Mouse (Mus musculus): ENCODE data around the gene Dok3.

Gene Dok3

GRCm38 (mm10) chr13:55536194-55537175, 7.4 kb upstream of the Dok3 start, which contains the start of gene Ddx41:
Gene Ddx41, minus strand, starts transcription at chr13:55536658.
- DNase-seq: peak; percentile 100

DNA sequence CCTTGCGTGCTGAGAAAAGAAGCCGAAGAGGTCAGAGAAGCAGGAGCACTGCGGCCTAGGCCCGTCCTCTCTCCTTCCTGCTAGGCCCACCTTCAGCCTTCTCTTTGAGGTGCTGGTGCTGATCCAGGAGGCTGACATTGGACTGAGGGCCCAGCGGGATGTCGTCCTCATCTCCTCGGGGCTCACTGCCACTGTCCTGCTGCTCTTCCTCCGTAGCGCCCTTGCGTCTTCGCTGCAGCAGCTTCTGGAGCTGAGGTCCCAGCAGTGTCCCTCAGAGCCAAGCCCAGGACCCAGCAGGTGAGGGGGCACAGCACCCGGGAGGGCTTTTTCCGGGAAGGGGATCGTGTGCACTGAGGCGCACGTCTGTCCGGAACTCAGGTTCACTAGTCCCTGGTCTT, 6.7 kb upstream of the Dok3 start:
- DNase-seq: no peak

DNA sequence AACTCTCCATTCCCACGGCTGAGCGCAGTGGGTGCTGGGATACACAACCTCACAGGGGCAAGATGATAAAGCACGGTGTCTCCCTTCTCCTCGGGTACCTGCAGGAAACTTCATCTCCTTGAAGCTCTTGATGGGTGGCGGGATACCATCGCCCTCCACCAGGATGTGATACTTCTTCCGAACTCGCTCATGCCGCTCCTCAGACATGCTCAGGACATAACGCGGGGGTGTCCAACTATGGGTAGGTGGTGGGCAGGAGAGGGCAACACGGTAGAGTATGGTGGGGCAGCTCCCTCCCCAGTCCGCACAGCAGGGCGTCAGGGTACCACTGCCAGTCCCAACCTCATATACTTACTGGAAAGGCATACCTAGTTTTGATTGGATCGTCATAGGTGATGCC, 6.1 kb upstream of the Dok3 start:
- no peak for DNase-seq

DNA sequence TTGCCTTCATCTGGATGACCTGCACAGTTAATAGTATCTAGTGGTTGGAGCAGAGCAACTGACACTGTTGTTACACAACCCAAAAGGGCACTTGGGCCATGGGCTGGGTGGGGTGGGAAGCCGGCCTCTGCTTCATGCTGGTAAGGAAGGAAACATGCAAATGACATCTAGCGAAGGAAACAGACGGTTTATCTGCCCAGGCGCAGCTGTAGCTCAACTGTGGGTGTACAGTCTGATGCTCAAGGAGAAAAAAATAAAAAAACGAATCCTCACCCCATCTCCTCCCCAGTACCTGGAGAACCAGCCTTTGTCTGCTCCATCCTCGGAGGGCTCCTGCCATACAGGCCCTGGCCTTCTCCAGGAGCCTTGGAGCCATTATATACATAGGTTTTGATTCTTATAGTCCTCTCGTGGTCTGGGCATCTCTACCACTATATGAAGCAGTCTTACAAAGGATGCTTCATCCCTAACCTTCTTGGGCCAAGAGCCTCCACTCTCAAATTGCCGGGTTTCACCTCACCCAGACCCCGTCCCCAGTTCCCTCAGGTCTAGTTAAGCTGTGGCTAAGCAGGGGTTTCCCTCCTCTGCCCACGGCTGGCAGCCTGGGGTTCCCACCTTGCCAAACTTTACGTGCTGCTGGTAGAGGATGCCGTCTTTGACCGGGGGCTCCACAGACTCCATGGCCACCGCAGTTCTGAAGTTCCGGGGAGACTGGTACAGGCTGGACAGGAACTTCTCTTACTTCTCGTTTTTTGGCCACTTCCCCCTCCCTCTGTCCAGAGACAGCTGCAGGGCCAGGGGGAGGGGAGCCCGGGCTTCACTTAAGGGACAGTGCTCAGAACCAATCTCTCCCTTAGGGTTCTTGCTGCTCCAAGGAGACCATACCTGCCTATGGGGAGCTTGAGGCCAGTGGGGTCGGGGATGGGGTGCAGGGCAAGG, 993 bp downstream of the Dok3 start:
- DNase-seq: peak; percentile 60

DNA sequence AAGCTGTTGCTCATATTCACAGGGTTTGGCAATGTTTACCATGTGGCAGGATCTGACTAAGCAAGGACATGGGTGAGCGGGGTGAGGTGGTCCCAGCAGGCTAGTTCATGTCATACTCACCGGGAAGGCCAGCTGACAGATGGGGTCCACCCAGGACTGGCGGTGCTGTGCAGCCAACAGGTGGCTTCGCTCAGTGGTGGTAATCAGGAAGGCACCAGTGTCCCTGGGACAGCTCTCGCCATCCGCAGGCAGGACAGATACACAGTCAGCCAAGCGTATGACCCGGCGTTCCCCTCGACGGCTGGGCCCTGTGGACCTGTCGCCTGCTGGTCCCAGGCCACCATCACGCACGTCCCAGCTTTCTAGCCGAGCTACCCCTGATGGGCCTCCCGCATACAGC, 1.9 kb downstream of the Dok3 start:
- DNase-seq: no peak

DNA sequence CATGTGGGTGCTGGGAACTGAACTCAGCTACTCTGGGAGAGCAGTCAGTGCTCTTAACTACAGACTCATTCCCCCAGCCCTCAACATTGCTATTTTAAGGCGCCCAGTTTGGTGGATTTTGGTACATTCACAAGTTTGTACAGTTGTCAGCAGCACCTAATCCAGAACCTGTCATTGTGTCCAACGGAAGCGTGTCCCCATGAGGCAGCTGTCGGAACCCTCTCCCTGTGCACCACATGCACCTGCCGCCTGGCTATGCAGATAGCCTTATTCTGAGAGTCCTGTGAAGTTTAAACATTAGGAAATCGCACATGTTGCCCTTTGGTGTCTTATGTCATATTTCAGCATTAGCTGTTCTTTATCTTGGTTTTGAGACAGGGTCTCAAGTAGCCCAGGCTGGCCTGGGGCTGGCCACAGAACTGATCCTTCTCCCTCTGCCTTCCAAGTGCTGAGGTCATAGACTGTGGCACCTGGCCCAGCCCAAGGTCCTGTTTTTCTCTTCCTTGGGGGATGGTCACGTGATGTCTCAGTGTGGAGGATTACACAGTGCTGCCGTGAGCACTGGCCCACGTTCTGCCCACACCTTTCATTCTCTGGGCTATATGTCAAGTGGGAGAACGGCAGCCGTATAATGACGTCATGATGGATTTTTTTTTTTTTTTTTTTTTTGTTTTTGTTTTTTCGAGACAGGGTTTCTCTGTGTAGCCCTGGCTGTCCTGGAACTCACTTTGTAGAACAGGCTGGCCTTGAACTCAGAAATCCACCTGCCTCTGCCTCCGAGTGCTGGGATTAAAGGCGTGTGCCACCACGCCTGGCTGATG, 3.2 kb downstream of the Dok3 start:
- DNase-seq: no peak

DNA sequence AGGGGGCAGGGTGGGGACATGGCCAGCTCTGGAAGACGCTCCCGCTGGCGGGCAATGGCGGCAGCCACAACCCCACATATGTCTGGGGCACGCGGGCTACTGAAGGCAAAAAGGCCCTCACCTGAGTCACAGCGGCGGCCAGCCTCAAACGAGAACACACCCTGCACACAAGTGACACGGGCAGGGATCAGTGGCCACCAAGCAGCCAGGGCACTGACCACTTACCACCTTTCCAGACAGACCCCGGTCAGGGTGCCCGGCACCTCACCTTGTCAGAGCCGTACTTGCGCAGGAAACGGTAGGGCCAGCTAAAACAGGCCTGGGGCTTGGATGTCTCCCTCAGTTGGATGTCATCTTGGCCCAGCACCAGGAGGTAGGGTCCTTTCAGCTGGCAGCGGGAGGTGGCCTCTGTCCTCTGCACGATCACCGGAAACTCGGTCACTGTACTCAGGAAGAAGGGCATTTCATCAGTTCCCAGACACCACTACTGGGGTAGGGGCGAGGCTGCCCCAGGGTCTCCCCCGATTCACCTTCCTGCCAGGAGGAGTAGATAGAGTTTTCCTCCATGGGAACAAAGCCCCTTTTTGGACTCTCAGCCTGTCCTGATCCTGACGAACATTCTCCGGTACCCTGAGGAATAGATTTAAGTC, 5.0 kb downstream of the Dok3 start:
- DNase-seq: no peak

- peak; percentile 27 for DNase-seq
These were observed 5.8 kb downstream of the Dok3 start for GRCm38 (mm10) chr13:55523278-55523677.

- no peak for DNase-seq
These were observed 6.4 kb downstream of the Dok3 start for GRCm38 (mm10) chr13:55522730-55523129.

DNA sequence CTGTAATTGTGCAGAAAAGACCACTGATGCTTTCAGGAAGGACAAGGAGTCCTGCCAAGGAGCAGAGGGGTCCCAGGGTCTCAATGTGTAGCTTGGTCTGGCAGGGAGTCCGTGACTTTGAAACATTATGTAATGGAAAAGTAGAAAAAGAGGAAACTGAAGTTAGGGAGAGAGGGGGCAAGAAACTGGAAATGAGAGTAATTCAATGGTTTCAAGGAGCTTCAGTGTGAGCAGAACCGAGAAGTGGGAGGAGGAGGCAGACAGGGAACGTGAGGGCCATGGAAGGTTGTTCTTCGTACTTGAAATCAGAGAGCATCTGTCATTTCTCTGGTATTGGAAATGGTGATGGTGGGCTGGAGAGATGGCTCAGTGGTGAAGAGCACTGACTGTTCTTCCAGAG, 9.5 kb downstream of the Dok3 start:
- DNase-seq: no peak

DNA sequence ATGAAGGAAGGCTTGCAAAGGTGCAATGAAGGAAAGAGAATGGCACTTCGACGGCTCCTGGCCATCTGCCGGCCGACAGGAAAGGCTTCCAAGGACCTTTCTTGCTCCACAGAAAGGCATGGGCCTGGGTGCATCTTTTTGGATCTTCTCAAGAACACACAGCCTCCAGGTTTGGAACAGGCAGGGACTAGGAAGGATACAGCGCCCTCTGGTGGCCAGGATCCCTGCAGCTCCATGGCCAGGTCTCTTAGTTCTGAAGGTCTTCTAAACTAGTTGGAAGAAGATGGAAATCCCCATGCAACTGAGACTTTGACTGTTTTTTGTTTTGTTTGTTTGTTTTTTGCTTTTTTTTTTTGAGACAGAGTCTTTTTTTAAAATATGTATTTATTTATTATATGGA, 12.1 kb downstream of the Dok3 start:
- DNase-seq: peak; percentile 95

DNA sequence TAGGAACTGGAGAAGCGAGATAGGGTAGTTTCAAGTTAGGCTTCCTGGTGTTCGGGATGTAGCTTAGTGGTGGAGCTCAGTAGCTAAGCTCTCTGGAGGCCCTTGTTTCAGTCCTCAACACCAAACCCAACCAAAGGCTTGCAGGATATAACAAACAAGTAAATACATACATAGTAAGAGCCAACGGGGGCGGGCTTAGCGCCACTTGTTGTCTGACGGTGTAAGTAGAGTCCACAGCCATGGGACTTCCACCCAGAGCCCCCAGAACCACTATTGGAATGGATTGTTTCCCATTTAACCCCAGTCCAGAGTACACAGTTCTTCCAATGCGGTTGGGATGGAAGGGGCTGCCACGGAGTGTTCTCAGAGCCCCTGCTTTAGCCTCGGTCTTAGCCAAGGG, 15.3 kb downstream of the Dok3 start:
- no peak for DNase-seq

GRCm38 (mm10) chr13:55513111-55513748, 15.9 kb downstream of the Dok3 start, which contains the start of gene Pdlim7:
Gene Pdlim7, minus strand, starts transcription at chr13:55513676.
- peak; percentile 90 for DNase-seq

- DNase-seq: peak; percentile 54
These were observed 16.6 kb downstream of the Dok3 start for GRCm38 (mm10) chr13:55512379-55513031.

GRCm38 (mm10) chr13:55511492-55511861, 17.6 kb downstream of the Dok3 start:
- no peak for DNase-seq

DNA sequence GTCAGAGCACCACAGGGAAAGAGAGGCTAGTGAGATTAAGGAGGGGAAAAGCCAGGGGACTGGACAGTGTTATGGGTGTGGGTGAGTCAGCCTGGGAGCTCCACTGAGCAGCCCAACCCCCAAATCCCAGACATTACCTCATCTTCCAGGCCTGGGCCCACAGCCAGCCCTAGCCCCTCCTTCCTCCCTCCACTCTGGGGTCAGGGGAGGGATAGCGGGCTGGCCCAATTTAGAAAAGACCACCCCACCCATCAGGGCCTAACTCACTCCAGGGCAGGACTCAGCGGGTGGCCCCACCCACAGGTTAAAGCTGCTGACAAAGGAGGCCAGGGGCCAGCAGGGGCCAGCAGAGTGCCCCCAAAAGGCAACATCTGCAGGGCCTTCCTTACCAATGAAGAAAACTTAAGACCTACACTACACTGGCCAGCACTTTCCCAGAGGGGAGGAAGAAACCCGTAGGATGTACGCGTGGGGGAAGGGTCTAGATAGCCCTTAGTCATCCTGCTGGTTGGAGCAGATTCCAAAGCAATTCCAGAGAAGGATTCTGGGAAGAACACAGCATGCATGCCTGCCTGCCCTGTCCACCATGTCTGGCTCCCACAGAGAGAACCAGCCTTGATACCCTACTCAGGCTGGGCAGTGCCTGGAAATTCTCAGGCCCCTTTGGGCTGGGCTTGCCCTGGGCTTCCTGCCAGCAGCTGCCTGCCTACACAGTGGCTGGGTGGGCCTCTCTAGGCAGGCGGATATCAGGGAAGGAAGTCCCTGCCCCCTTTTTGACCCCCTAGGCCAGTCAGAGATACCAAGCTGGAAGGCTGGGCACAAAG, 18.2 kb downstream of the Dok3 start:
- DNase-seq: peak; percentile 88

DNA sequence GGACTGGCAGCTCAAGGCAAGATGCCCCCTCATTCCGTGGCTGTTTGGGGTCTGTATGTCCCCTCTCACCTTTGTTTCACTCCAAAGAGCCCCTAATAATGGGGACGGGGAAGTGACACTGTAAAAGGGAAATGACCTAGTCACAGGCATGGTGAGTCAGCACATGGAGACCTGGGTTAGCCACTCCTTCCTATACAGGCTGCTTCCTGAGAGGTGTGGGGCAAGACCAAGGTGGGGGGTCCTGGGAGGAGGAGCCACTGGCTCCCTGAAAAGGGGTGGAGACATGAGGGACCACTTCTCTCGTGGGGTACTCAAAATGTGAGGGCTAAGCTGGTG, 18.8 kb downstream of the Dok3 start:
- peak; percentile 31 for DNase-seq

DNA sequence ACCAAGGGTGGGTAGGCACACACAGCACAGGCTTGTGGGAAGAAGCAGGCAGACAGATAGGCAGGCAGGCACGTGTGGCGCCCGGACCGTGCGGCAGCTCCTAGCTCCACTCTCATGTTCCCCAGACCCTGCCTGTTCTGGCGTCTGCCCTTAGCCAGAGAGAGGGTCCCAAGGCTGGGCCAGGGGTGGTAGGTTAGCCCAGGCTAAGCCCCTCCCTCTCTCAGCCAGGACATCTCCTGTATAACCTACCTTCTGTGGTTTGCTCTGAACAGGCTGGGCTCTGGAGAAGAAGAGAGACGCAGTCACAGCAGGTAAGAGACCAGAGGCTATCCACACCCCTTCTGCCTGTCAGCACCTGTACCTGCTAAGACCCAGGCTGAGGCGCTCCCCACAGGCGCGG, 20.6 kb downstream of the Dok3 start:
- no peak for DNase-seq

DNA sequence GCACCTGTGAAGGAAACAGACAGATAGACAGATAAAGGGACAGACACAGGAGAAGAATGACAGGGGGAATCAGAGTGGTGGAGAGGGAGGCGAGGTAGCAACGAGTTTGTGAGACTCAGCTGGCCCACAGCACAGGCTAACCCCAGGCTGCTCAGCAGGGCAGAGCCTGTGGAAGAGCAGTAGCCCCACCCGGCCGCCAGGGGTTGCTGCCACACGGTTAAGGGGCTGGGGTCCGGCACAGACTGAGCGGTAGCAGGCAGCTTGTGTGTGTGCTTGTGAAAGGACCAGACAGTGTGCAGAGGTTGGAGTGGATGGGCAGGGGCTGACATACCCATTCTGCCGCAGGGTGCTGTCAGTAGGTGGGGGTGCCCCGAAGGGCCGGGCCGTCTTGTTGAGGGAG, 21.2 kb downstream of the Dok3 start:
- no peak for DNase-seq

DNA sequence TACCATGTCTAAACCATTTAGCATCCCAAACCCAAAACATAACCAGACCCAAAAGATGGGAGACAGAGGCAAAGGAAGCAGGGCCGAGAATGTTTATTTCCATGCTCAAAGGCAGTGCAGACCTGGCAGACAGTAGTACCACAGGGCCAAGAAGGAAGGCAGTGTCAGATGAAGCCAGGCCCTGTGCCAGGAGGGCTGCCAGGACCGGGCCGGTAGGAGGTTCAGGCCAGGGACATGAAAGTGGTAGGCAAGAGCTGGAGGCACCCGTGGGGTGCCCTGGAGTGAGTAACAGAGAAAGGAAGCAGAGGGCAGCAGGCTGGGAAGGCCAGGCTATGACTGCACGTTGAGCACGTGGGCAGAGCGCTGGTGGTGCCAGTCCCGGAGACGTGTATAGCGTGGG, 22.4 kb downstream of the Dok3 start:
- no peak for DNase-seq
